Mouse (Mus musculus): ENCODE data around the gene Sfrp5. TPM values are rescaled to one million over a fixed set of nuclear protein-coding genes. Genes with fewer than 3 reads are reported as not detected.

The Sfrp5 gene
- polyA plus RNA-seq, 1 experiment, result not detected

DNA sequence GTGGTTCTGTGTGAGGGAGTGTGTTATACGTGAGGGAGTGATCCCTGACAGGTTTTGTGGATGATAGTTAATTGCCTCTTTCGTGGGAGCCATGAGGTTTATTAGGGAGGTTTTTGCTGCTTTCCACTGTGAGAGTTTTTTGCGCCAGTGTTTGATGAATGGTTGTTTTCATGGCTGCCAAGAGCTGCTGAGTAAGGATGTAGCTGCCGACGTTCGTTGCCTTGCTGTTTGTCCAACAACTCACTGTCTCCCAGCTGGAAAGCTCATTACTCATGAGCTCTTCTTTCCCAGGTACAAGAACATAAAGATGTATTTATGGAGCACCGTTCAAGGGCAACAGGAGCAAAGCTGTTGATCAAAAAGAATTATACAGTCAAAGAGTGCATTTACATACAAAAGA, 37.9 kb downstream of the Sfrp5 start:
- no peaks in the 10 kb centered on the region for H3K9me3 ChIP-seq (ENCODE audit: control insufficient read depth, low read length)
- TF ChIP-seq TAL1 (IDR thresholded peaks at IDR 0.05; ENCODE audit: low read length), result no peak
- TF ChIP-seq GATA1 (IDR thresholded peaks at IDR 0.05; ENCODE audit: low read length), result no peak
- H3K36me3 ChIP-seq (ENCODE audit: control insufficient read depth), result no peaks in the 10 kb centered on the region
- H3K4me1 ChIP-seq (ENCODE audit: control insufficient read depth), result peaks cover 26% of the 10 kb centered on the region
- H3K27me3 ChIP-seq (ENCODE audit: control insufficient read depth), result peaks cover 40% of the 10 kb centered on the region
- no peak overlapping the region for H3K4me3 ChIP-seq (replicated peaks)

- H3K4me3 ChIP-seq (replicated peaks), result no peak within 1 kb of the TSS
- H3K4me1 ChIP-seq (ENCODE audit: control insufficient read depth), result peaks cover 24% of the 10 kb centered on the region
- no peaks in the 10 kb centered on the region for H3K9me3 ChIP-seq (ENCODE audit: control insufficient read depth, low read length)
- no peaks in the 10 kb centered on the region for H3K36me3 ChIP-seq (ENCODE audit: control insufficient read depth)
- H3K27me3 ChIP-seq (ENCODE audit: control insufficient read depth), result peaks cover 36% of the 10 kb centered on the region
- TF ChIP-seq GATA1 (IDR thresholded peaks at IDR 0.05; ENCODE audit: low read length) (no peak), TAL1 (IDR thresholded peaks at IDR 0.05; ENCODE audit: low read length) (no peak)
Observed at GRCm38 (mm10) chr19:42163764-42164163, 38.3 kb downstream of the Sfrp5 start, which contains the start of gene Zfyve27. Zfyve27 (plus strand) TSS chr19:42163951.

DNA sequence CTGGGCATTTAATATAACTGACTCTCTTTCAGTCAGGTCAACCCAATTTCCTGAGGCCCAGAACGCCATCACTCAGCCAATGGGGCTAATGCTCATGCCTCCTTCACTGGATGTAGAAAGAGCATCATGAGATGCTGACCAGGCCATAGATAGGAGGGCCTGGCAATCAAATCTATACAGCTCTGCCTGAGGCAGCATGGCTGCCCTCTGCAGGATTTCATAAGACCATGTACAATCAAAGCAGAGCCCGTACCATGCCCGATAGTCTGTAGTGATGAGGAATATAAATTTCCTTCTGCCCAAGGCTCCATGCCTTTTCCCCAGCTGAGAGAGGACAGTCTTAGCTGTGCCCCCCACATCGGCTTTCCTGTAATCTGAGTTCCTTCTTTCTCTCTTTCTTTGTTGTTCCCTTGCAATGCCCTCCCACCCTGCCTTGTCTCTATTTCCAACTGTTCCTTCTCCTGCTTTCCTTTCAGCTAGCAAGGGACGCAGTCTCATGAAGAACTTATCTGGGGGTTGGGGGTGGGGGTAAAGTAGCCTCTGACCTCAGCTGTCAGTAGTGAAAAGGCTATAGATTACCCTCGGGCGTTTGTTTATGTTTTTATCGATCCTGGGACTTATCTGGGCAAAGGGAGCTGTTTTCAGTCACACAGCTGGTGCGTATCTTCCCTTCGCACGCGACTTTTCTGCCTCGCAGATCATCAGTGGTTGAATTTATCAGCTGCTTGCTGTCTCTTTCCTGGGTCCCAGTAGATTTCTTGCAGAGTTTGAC, 43.6 kb downstream of the Sfrp5 start:
- Histone ChIP-seq H3K27me3 (ENCODE audit: control insufficient read depth) (peaks cover 13% of the 10 kb centered on the region), H3K36me3 (ENCODE audit: control insufficient read depth) (no peaks in the 10 kb centered on the region), H3K9me3 (ENCODE audit: control insufficient read depth, low read length) (no peaks in the 10 kb centered on the region), H3K4me3 (replicated peaks) (no peak overlapping the region), H3K4me1 (ENCODE audit: control insufficient read depth) (peaks cover 15% of the 10 kb centered on the region)
- TF ChIP-seq TAL1 (IDR thresholded peaks at IDR 0.05; ENCODE audit: low read length), result no peak
- TF ChIP-seq GATA1 (IDR thresholded peaks at IDR 0.05; ENCODE audit: low read length), result no peak

GRCm38 (mm10) chr19:42157493-42158237, 44.4 kb downstream of the Sfrp5 start:
- TF ChIP-seq GATA1 (IDR thresholded peaks at IDR 0.05; ENCODE audit: low read length) (no peak), TAL1 (IDR thresholded peaks at IDR 0.05; ENCODE audit: low read length) (no peak)
- Histone ChIP-seq H3K9me3 (ENCODE audit: control insufficient read depth, low read length) (no peaks in the 10 kb centered on the region), H3K4me3 (replicated peaks) (no peak overlapping the region), H3K27me3 (ENCODE audit: control insufficient read depth) (peaks cover 15% of the 10 kb centered on the region), H3K36me3 (ENCODE audit: control insufficient read depth) (no peaks in the 10 kb centered on the region), H3K4me1 (ENCODE audit: control insufficient read depth) (peaks cover 15% of the 10 kb centered on the region)

- H3K9me3 ChIP-seq (ENCODE audit: control insufficient read depth, low read length), result peaks cover 7% of the 10 kb centered on the region; the same call in 1 of the 2 replicates
- H3K4me1 ChIP-seq (ENCODE audit: control insufficient read depth), result peaks cover 21% of the 10 kb centered on the region
- no peaks in the 10 kb centered on the region for H3K36me3 ChIP-seq (ENCODE audit: control insufficient read depth)
- no peak for TF ChIP-seq TAL1 (IDR thresholded peaks at IDR 0.05; ENCODE audit: low read length)
- no peak for TF ChIP-seq GATA1 (IDR thresholded peaks at IDR 0.05; ENCODE audit: low read length)
- no peak overlapping the region for H3K4me3 ChIP-seq (replicated peaks)
- peaks cover 37% of the 10 kb centered on the region for H3K27me3 ChIP-seq (ENCODE audit: control insufficient read depth)
Observed at GRCm38 (mm10) chr19:42151990-42152389, 50.1 kb downstream of the Sfrp5 start.

- Histone ChIP-seq H3K9me3 (ENCODE audit: control insufficient read depth, low read length) (peaks cover 7% of the 10 kb centered on the region; the same call in 1 of the 2 replicates), H3K4me3 (replicated peaks) (peak overlapping the region; percentile 62), H3K27me3 (ENCODE audit: control insufficient read depth) (peaks cover 55% of the 10 kb centered on the region), H3K4me1 (ENCODE audit: control insufficient read depth) (peaks cover 23% of the 10 kb centered on the region), H3K36me3 (ENCODE audit: control insufficient read depth) (no peaks in the 10 kb centered on the region)
- TF ChIP-seq TAL1 (IDR thresholded peaks at IDR 0.05; ENCODE audit: low read length) (no peak), GATA1 (IDR thresholded peaks at IDR 0.05; ENCODE audit: low read length) (no peak)
Observed at GRCm38 (mm10) chr19:42148569-42148860, 53.5 kb downstream of the Sfrp5 start.

Other genes starting within 250 kb of the Sfrp5 start
- gene Mms19, start 221.1 kb downstream of the Sfrp5 start, polyA plus RNA-seq (2012), result 0.54 and 0.65 TPM in 2 replicates
- 0.10 and 0.30 TPM in 2 replicates for gene Ubtd1, start 220.5 kb downstream of the Sfrp5 start, polyA plus RNA-seq (2012)
- gene Ankrd2, start 166.3 kb downstream of the Sfrp5 start, polyA plus RNA-seq (2012), result 0.12 TPM in 1 of 2 replicates, not detected in the other
- not detected in 2 replicates for gene Hoga1, start 156.6 kb downstream of the Sfrp5 start, polyA plus RNA-seq (2012)
- gene 4933411K16Rik, start 150.0 kb downstream of the Sfrp5 start, polyA plus RNA-seq (2012), result not detected in 2 replicates
- 0.10 and 0.19 TPM in 2 replicates for gene Morn4, start 115.9 kb downstream of the Sfrp5 start, polyA plus RNA-seq (2012)
- 1.7 and 1.8 TPM in 2 replicates for gene Pi4k2a, start 111.8 kb downstream of the Sfrp5 start, polyA plus RNA-seq (2012)
- gene Avpi1, start 73.2 kb downstream of the Sfrp5 start, polyA plus RNA-seq (2012), result 1.3 and 1.7 TPM in 2 replicates
- gene Marveld1, start 54.9 kb downstream of the Sfrp5 start, polyA plus RNA-seq (2012), result 0.05 TPM in 2 replicates
- gene Zfyve27, start 38.3 kb downstream of the Sfrp5 start, polyA plus RNA-seq (2012), result 0.67 and 0.73 TPM in 2 replicates
- gene Golga7b, start 45.3 kb upstream of the Sfrp5 start, polyA plus RNA-seq (2012), result not detected in 2 replicates
- gene Crtac1, start 229.5 kb upstream of the Sfrp5 start, polyA plus RNA-seq (2012), result not detected in 2 replicates

All from erythroblast, embryonic 14.5 days (primary cell).